Mouse (Mus musculus) left cerebral cortex, postnatal 14 days (tissue): ENCODE results near the gene Gm9945. TPM values are rescaled to one million over a fixed set of nuclear protein-coding genes. Genes with fewer than 3 reads are reported as not detected.

Experiments
- DNase-seq, 2 experiments: peaks; one replicate each; pipeline ENCODE4 v3.0.0; 2021 to 2022; ENCODE audit warnings: low spot score in 2 of 2, mixed read lengths in 1 of 2
- intact Hi-C: fragments of 180-260 bp; cut with DNase I; formaldehyde crosslinking; loops from one replicate; pipeline ENCODE4 v1.15.1; 2025
- total RNA-seq, 2 experiments: library from RNA; stranded (reverse); gene quantifications; 2 replicates each; pipeline ENCODE4 v1.2.3; 2021

Gene Gm9945
- total RNA-seq, 2 experiments from 2014 or later, result 2.2 to 3.6 TPM

GRCm38 (mm10) chr11:53519207-53520121 lies 39.5 kb downstream of the Gm9945 start, which contains the start of gene Sept8:
Gene Sept8 (plus strand): TSS chr11:53519257.
- DNase-seq, result peak in 1 of 2 experiments; percentile 66
- intact Hi-C loops, result loop anchor here (2.0 kb wide), 1 partner anchor 49 kb away; the partner anchor contains the start of gene Gm9837

GRCm38 (mm10) chr11:53520122-53520978 lies 40.4 kb downstream of the Gm9945 start:
- intact Hi-C loops, result loop anchor here (2.0 kb wide), 1 partner anchor 50 kb away; the partner anchor contains the start of gene Gm9837
- DNase-seq, result peak; percentile 70 to 82

GRCm38 (mm10) chr11:53521120-53521820 lies 41.3 kb downstream of the Gm9945 start:
- intact Hi-C loops, result loop anchor here (2.0 kb wide), 1 partner anchor 50 kb away; the partner anchor contains the start of gene Gm9837
- peak in 1 of 2 experiments; percentile 65 for DNase-seq

- intact Hi-C loops, result loop anchor here (2.0 kb wide), 1 partner anchor 51 kb away; the partner anchor contains the start of gene Gm9837
- no peak for DNase-seq
Observed at GRCm38 (mm10) chr11:53521821-53522131, 41.8 kb downstream of the Gm9945 start.

GRCm38 (mm10) chr11:53522362-53522761 lies 42.4 kb downstream of the Gm9945 start:
- DNase-seq, result no peak
- intact Hi-C loops, result no loop called here

- intact Hi-C loops, result no loop called here
- DNase-seq, result peak; percentile 75 to 89
Observed at GRCm38 (mm10) chr11:53522930-53523329, 43.0 kb downstream of the Gm9945 start.

- intact Hi-C loops, result no loop called here
- no peak for DNase-seq
Observed at GRCm38 (mm10) chr11:53523545-53524405, 43.8 kb downstream of the Gm9945 start.

GRCm38 (mm10) chr11:53524905-53525304 lies 44.9 kb downstream of the Gm9945 start:
- DNase-seq, result peak in 1 of 2 experiments; percentile 58
- intact Hi-C loops, result no loop called here

- intact Hi-C loops, result no loop called here
- DNase-seq, result no peak
Observed at GRCm38 (mm10) chr11:53525461-53525860, 45.5 kb downstream of the Gm9945 start.

- intact Hi-C loops, result no loop called here
- DNase-seq, result no peak
Observed at GRCm38 (mm10) chr11:53528397-53529252, 48.7 kb downstream of the Gm9945 start.

GRCm38 (mm10) chr11:53529253-53529557 lies 49.2 kb downstream of the Gm9945 start:
- intact Hi-C loops, result no loop called here
- peak; percentile 60 to 62 for DNase-seq

GRCm38 (mm10) chr11:53530001-53530400 lies 50.0 kb downstream of the Gm9945 start:
- DNase-seq, result no peak
- intact Hi-C loops, result no loop called here

Other genes starting within 250 kb of the Gm9945 start
- 100 to 1,000 TPM; 186 to 187 TPM for gene Hspa4, start 179.7 kb upstream of the Gm9945 start, total RNA-seq
- 1 to 10 TPM; 8.6 to 9.4 TPM for gene Zcchc10, start 155.5 kb upstream of the Gm9945 start, total RNA-seq
- 100 to 1,000 TPM; 161 to 169 TPM for gene Aff4, start 129.3 kb upstream of the Gm9945 start, total RNA-seq
- gene Leap2, start 57.0 kb upstream of the Gm9945 start, total RNA-seq, result not detected
- 100 to 1,000 TPM; 556 to 597 TPM for gene Uqcrq, start 49.3 kb upstream of the Gm9945 start, total RNA-seq
- gene Gdf9, start 49.1 kb upstream of the Gm9945 start, total RNA-seq, result 1 to 10 TPM in 1 of 2 experiments, under 1 TPM in 1; 0.55 to 1.1 TPM
- not detected for gene Gm10447, start 23.1 kb upstream of the Gm9945 start, total RNA-seq
- gene Shroom1, start 23.0 kb upstream of the Gm9945 start, total RNA-seq, result 1 to 10 TPM; 3.8 to 4.6 TPM
- under 1 TPM in 1 of 2 experiments, not detected in 1; 0.51 TPM for gene Gm9837, start 9.7 kb upstream of the Gm9945 start, total RNA-seq
- gene Sowaha, start 108 bp downstream of the Gm9945 start, total RNA-seq, result 10 to 100 TPM; 71.5 to 74.7 TPM
- 100 to 1,000 TPM; 253 to 267 TPM for gene Sept8, start 39.1 kb downstream of the Gm9945 start, total RNA-seq
- gene Kif3a, start 87.2 kb downstream of the Gm9945 start, total RNA-seq, result 100 to 1,000 TPM; 137 to 147 TPM
- gene Il4, start 138.5 kb downstream of the Gm9945 start, total RNA-seq, result not detected
- not detected for gene Il13, start 154.5 kb downstream of the Gm9945 start, total RNA-seq
- gene Rad50, start 227.2 kb downstream of the Gm9945 start, total RNA-seq, result 1 to 10 TPM; 8.2 to 9.0 TPM
- not detected for gene Il5, start 240.6 kb downstream of the Gm9945 start, total RNA-seq